Mouse (Mus musculus) mesoderm, embryonic 11.5 days (tissue): ENCODE measurements around the gene Gm3233.
"Not testable (repeated sequence)": the region's sequence is repeated elsewhere in the genome, so short reads cannot be mapped to it uniquely, and the experiment has no call there.

Experiments
- DNase-seq: peaks from one replicate; pipeline ENCODE4 v3.0.0-alpha.2; 2012; ENCODE audit warnings: low read depth, low spot score

The Gm3233 gene

DNA sequence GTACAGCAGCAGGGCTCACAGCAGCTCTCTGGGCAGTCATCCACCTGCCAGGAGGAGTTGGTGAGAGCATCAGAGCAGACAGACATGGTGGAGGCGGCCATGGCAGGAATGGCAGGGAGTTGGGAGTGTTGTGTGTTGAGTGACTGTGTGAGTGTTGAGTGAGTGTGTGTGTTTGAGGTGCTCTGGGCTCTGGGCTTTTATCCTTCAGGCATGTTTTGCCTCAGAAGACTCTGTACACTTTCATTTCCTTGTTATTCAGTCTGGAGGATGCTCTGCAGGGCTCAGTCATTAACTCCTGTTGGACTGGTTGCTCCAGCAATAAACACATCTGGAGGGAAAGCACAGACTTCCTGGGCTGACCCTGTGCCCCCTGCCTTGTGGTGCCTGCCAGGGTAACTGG is at the start of gene Gm3233:
Gene Gm3233 (minus strand): TSS at position 101 of the 400 bp plus-strand sequence.
- DNase-seq = not testable (repeated sequence)

DNA sequence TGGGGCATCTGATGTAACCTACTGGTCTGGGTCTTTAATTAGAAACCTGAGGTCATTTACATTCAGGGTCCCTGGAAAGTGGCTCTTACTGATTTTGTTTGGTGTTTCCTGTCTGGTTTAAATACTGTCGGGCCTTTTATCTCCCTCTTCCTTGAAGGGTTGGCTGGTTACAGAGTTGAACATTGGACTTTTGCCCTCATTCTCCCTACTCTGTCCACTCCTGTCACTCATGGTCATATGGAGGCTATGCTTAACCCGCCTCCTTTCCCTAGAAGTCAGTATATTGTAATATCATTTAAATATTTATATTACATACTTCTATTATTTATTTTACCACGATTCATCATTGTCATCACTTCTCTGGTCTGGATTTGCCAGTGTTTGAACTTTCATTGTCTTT is 44.6 kb upstream of the Gm3233 start:
- DNase-seq = no peak

DNA sequence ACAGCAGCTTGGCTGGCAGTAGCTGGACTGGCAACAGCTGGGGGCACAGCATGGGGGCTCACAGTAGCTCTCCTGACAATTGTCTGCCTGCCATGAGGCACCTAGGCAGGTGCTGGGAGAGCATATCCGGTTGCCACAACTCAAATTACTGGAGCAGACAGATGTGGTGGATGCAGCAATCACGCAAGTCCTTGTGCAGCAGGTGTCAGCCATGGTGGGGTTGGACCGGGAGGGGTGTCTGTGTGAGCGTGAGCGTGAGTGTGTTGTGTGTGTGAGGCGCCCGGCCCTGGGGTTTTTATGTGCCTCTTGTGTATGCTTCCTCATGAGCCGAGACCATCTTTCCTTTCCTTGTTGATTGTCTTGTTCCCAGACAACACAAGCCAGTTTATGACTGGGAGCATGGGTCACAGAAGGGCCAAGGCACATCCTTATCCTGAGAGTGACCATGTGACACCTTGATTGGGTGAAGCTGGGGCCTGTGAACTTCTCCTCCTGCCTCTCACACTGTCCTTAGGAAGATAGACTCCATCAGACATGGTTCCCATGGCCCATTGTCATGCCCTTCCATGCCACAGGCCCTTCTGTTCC is 39.5 kb upstream of the Gm3233 start, which contains the start of gene Gm19668:
Gene Gm19668 (minus strand): TSS at position 213 of the 588 bp plus-strand sequence.
- peak; percentile 29 for DNase-seq

DNA sequence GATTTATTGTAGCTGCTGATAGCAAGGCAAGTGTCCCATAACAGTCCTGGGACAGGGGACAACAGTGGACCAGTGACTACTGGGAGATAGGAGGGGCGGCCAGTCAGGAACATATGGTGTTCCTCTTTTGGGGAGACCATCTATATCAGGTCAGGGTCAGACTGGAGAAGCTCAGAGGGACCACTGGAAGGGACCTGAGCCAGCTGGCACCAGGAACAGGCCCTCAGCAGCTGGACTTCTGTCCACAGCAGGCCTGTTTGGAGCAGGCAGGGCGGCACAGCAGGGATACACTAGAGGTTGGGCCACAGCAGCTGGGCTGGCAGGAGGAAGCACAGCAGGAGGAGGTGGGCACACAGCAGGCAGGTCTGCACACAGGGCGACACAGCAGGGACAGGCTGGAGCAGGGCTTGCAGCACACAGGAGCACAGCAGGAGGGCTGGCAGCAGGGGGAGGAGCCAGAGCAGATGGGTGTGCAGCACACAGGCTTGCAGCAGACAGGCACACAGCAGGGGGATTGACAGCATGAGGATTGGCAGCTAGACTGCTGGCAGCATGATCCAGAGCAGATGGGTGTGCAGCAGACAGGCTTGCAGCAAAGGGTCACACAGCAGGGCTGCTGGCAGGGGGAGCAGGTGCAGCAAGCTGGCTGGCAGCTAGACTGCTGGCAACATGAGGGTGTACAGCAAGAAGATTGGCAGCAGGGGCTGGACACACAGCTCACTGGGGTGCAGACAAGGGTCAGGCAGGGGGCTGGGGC is 38.9 kb upstream of the Gm3233 start:
- DNase-seq = peak; percentile 16

- no peak for DNase-seq
These were observed 38.2 kb upstream of the Gm3233 start for GRCm38 (mm10) chr10:77797677-77798076.

GRCm38 (mm10) chr10:77794976-77795375 is 35.5 kb upstream of the Gm3233 start, which contains the start of gene Gm9639:
TSS of gene Gm9639 (minus strand) at chr10:77795076.
- DNase-seq = no peak

GRCm38 (mm10) chr10:77788621-77789020 is 29.1 kb upstream of the Gm3233 start:
- no peak for DNase-seq

DNA sequence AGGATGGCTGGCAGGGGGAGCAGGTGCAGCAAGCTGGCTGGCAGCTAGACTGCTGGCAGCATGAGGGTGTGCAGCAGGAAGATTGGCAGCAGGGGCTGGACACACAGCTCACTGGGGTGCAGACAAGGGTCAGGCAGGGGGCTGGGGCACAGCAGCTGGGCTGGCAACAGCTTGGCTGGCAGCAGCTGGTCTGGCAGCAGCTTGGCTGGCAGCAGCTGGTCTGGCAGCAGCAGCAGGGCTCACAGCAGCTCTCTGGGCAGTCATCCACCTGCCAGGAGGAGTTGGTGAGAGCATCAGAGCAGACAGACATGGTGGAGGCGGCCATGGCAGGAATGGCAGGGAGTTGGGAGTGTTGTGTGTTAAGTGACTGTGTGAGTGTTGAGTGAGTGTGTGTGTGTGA is 28.4 kb upstream of the Gm3233 start, which contains the start of gene Gm7137:
Gene Gm7137 (minus strand): TSS at position 325 of the 400 bp plus-strand sequence.
- DNase-seq = not testable (repeated sequence)

DNA sequence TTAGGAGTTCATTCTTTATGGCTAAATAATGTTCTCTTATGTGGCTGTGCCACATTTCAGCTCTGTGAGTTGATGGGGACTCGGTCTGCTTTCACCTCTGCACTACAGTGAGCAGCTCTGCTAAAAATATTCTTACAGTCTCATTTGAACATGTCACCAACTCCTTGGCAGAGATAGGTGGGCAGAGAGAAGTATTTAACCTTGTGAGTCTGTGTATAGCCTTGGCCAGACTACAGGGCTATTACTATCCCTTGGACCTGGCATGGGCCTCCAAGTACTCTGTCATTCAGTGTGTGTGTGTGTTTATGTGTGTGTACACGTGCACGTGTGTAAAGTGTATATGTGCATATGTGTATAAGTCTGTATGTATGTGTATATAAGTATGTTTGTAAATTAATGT is 23.9 kb upstream of the Gm3233 start:
- DNase-seq = not testable (repeated sequence)

DNA sequence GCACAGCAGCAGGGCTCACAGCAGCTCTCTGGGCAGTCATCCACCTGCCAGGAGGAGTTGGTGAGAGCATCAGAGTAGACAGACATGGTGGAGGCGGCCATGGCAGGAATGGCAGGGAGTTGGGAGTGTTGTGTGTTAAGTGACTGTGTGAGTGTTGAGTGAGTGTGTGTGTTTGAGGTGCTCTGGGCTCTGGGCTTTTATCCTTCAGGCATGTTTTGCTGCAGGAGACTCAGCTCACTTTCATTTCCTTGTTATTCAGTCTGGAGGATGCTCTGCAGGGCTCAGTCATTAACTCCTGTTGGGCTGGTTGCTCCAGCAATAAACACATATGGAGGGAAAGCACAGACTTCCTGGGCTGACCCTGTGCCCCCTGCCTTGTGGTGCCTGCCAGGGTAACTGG is 23.0 kb upstream of the Gm3233 start, which contains the start of gene Gm3250:
Gene Gm3250 (minus strand): TSS at position 101 of the 400 bp plus-strand sequence.
- not testable (repeated sequence) for DNase-seq

DNA sequence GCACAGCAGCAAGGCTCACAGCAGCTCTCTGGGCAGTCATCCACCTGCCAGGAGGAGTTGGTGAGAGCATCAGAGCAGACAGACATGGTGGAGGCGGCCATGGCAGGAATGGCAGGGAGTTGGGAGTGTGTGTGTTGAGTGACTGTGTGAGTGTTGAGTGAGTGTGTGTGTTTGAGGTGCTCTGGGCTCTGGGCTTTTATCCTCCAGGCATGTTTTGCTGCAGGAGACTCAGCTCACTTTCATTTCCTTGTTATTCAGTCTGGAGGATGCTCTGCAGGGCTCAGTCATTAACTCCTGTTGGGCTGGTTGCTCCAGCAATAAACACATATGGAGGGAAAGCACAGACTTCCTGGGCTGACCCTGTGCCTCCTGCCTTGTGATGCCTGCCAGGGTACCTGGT is 17.4 kb upstream of the Gm3233 start, which contains the start of gene Gm7138:
Gene Gm7138 (minus strand): TSS at position 101 of the 400 bp plus-strand sequence.
- DNase-seq = not testable (repeated sequence)

DNA sequence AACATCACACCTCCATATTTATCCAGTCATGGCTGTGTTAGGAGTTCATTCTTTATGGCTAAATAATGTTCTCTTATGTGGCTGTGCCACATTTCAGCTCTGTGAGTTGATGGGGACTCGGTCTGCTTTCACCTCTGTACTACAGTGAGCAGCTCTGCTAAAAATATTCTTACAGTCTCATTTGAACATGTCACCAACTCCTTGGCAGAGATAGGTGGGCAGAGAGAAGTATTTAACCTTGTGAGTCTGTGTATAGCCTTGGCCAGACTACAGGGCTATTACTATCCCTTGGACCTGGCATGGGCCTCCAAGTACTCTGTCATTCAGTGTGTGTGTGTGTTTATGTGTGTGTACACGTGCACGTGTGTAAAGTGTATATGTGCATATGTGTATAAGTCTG is 12.7 kb upstream of the Gm3233 start:
- not testable (repeated sequence) for DNase-seq

GRCm38 (mm10) chr10:77771225-77771624 is 11.7 kb upstream of the Gm3233 start, which contains the start of gene Gm3238:
TSS of gene Gm3238 (minus strand) at chr10:77771325.
- not testable (repeated sequence) for DNase-seq

DNA sequence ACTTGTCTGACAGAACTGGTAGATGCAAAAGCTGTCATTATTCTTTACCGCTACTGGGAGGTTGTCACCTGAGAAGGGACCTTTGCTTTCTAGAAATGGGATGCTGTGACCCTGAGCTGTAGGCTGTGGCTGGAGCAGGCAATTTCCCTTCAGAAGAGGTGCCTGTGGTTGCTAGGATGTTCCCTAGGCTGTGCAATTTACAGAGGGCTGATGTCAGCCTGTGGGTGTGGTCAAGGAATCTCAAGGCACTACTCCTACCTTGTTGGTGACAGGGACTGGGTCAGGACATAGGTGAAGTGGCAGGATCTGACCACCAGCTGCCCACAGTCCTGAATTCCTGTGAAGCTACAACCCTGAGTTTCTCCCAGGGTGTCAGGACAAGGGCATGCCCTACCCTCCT is 10.2 kb upstream of the Gm3233 start:
- no peak for DNase-seq

GRCm38 (mm10) chr10:77753448-77753847 is 6.0 kb downstream of the Gm3233 start:
- no peak for DNase-seq

DNA sequence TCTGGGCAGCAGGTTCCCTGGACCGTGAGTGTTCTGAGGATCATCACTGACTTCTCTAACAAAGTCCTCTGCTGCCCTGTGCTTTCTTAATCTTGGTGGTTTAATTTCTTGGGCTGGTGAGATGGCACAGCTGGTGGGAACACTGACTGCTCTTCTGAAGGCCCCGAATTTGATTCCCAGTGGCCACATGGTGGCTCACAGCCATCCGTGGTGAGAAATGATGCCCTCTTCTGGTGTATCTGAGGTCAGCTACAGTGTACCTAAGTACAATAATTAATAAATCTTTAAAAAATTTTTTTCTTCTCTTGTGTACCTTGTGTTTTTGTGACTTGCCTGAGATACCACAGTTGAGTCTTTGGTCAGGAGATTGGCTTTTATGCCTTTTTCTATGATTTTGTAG is 7.2 kb downstream of the Gm3233 start:
- DNase-seq = not testable (repeated sequence)

DNA sequence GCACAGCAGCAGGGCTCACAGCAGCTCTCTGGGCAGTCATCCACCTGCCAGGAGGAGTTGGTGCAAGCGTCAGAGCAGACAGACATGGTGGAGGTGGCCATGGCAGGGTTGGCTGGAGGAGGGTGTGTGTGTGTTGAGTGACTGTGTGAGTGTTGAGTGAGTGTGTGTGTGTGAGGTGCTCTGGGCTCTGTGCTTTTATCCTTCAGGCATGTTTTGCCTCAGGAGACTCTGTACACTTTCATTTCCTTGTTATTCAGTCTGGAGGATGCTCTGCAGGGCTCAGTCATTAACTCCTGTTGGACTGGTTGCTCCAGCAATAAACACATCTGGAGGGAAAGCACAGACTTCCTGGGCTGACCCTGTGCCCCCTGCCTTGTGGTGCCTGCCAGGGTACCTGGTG is 8.2 kb downstream of the Gm3233 start, which contains the start of gene Gm9736:
Gene Gm9736 (minus strand): TSS at position 101 of the 400 bp plus-strand sequence.
- DNase-seq = not testable (repeated sequence)

DNA sequence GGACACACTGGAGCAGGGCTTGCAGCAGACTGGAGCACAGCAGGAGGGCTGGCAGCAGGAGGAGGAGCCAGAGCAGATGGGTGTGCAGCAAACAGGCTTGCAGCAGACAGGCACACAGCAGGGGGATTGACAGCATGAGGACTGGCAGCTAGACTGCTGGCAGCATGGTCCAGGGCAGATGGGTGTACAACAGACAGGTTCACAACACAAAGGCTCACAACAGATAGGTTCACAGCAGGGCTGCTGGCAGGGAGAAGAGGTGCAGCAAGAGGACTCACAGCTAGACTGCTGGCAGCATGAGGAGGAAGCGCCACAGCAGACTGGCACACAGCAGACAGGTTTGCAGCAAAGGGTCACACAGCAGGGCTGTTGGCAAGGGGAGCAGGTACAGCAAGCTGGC is 8.8 kb downstream of the Gm3233 start:
- DNase-seq = not testable (repeated sequence)

- DNase-seq = not testable (repeated sequence)
These were observed 17.4 kb downstream of the Gm3233 start, which contains the start of gene Gm18596 for GRCm38 (mm10) chr10:77741924-77742688. TSS of gene Gm18596 (minus strand) at chr10:77742638.

DNA sequence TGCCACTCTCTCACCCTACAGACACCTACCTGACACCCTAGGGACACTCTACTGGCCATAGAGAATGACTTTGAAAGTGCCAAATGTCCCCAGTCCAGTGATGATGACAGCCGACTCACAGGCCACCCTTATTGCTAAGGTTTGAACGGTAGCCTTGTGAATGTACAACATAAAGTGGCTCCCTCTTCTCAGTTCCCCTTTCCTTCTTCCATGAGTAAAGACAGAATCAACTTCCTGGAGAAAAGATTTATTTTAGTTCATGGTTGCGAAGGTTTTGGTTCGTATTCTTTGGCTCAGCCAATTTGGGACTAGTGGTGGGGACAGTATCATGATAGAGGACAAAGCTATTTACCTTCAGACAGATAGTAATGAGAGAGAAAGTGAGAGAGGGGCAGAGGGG is 20.6 kb downstream of the Gm3233 start:
- no peak for DNase-seq

DNA sequence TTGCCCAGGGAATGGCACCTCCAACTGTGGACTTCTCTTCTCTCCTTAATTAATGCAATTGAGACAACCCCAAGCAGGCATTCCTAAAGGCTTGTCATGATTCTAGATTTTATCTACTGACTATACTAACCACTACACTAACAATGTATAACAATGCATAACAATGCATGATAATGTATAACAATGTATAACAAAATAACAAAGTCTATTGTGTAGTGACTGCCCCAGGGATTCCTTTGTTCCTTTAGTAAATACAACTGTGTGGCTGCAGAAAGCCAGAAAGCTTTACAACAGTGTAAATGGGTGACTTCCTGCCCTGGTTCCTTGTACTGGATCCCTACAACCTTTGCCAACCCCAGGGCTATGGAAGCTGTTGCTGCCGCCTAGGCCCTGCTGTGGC is 23.6 kb downstream of the Gm3233 start:
- no peak for DNase-seq

GRCm38 (mm10) chr10:77729241-77729640 is 30.2 kb downstream of the Gm3233 start:
- DNase-seq = peak; percentile 26
